Mouse (Mus musculus) bone marrow macrophage, adult 2 months (primary cell): ENCODE data around the gene Olfr322. TPM values are rescaled to one million over a fixed set of nuclear protein-coding genes. Genes with fewer than 3 reads are reported as not detected.
"Not testable (repeated sequence)": the region's sequence is repeated elsewhere in the genome, so short reads cannot be mapped to it uniquely, and the experiment has no call there.

Source experiments
- H3K27ac ChIP-seq: 2 replicates; pipeline ENCODE4 v1.5.1; 2012; ENCODE audit warnings: low read depth, low read length; ENCODE audit not compliant: insufficient read depth
- H3K4me1 ChIP-seq: 2 replicates; pipeline ENCODE4 v1.6.1; 2012; ENCODE audit warnings: low read length; ENCODE audit not compliant: control insufficient read depth, insufficient read depth
- H3K4me3 ChIP-seq: 2 replicates; pipeline ENCODE4 v1.5.1; 2012; ENCODE audit warnings: mild to moderate bottlenecking, low read length, moderate library complexity; ENCODE audit not compliant: insufficient read depth
- CTCF ChIP-seq: IDR thresholded peaks from 2 replicates; pipeline ENCODE4 v1.5.1; 2012; ENCODE audit warnings: low read depth, mild to moderate bottlenecking, low read length, moderate library complexity
- POLR2A ChIP-seq: IDR thresholded peaks from 2 replicates; pipeline ENCODE4 v1.6.1; 2012; ENCODE audit warnings: mild to moderate bottlenecking, low read depth, low read length, borderline replicate concordance
- polyA plus RNA-seq: library from polyadenylated mRNA; stranded (reverse); fragments of >200 nt; gene quantifications from 2 replicates; pipeline ENCODE4 v1.2.4, GENCODE M21; 2012; ENCODE audit not compliant: missing spikeins, insufficient read depth, insufficient read length

The Olfr322 gene
- polyA plus RNA-seq, 1 experiment, result not detected

GRCm38 (mm10) chr11:58709086-58709485 is 50.5 kb downstream of the Olfr322 start:
- Histone ChIP-seq H3K4me3 (no peak overlapping the region), H3K27ac (no peak overlapping the region), H3K4me1 (no peaks in the 10 kb centered on the region)
- TF ChIP-seq CTCF (no peak), POLR2A (no peak)

- H3K4me3 ChIP-seq, H3K4me1 ChIP-seq, H3K27ac ChIP-seq: not testable (repeated sequence)
Measured at GRCm38 (mm10) chr11:58717723-58718122, 59.1 kb downstream of the Olfr322 start.

Other genes starting within 250 kb of the Olfr322 start
- gene 1810065E05Rik, start 237.7 kb upstream of the Olfr322 start, polyA plus RNA-seq, result not detected in 2 replicates
- gene Gm12253, start 226.2 kb upstream of the Olfr322 start, polyA plus RNA-seq, result not detected in 2 replicates
- gene Lypd9, start 205.9 kb upstream of the Olfr322 start, polyA plus RNA-seq, result not detected in 2 replicates
- gene Olfr30, start 196.5 kb upstream of the Olfr322 start, polyA plus RNA-seq, result not detected in 2 replicates
- not detected in 2 replicates for gene Olfr332, start 166.2 kb upstream of the Olfr322 start, polyA plus RNA-seq
- not detected in 2 replicates for gene Olfr331, start 156.2 kb upstream of the Olfr322 start, polyA plus RNA-seq
- gene Olfr330, start 123.9 kb upstream of the Olfr322 start, polyA plus RNA-seq, result not detected in 2 replicates
- gene Olfr329-ps, start 112.4 kb upstream of the Olfr322 start, polyA plus RNA-seq, result not detected in 2 replicates
- gene Olfr328, start 103.1 kb upstream of the Olfr322 start, polyA plus RNA-seq, result not detected in 2 replicates
- not detected in 2 replicates for gene Olfr224, start 88.2 kb upstream of the Olfr322 start, polyA plus RNA-seq
- not detected in 2 replicates for gene Olfr325, start 81.1 kb upstream of the Olfr322 start, polyA plus RNA-seq
- not detected in 2 replicates for gene Olfr324, start 63.7 kb upstream of the Olfr322 start, polyA plus RNA-seq
- not detected in 2 replicates for gene 2210407C18Rik, start 42.7 kb upstream of the Olfr322 start, polyA plus RNA-seq
- gene Olfr323, start 28.3 kb upstream of the Olfr322 start, polyA plus RNA-seq, result not detected in 2 replicates
- not detected in 2 replicates for gene Trim58, start 18.3 kb upstream of the Olfr322 start, polyA plus RNA-seq
- gene Olfr320, start 22.3 kb downstream of the Olfr322 start, polyA plus RNA-seq, result not detected in 2 replicates
- gene Olfr319, start 40.4 kb downstream of the Olfr322 start, polyA plus RNA-seq, result not detected in 2 replicates
- gene Olfr318, start 65.2 kb downstream of the Olfr322 start, polyA plus RNA-seq, result not detected in 2 replicates
- not detected in 2 replicates for gene Olfr317, start 80.4 kb downstream of the Olfr322 start, polyA plus RNA-seq
- gene Olfr316, start 94.0 kb downstream of the Olfr322 start, polyA plus RNA-seq, result not detected in 2 replicates
- gene Olfr315, start 114.4 kb downstream of the Olfr322 start, polyA plus RNA-seq, result not detected in 2 replicates
- not detected in 2 replicates for gene Olfr314, start 124.2 kb downstream of the Olfr322 start, polyA plus RNA-seq
- gene Fam183b, start 143.2 kb downstream of the Olfr322 start, polyA plus RNA-seq, result not detected in 2 replicates
- not detected in 2 replicates for gene Olfr313, start 156.2 kb downstream of the Olfr322 start, polyA plus RNA-seq
- not detected in 2 replicates for gene Olfr312, start 170.5 kb downstream of the Olfr322 start, polyA plus RNA-seq
- gene Olfr311, start 180.5 kb downstream of the Olfr322 start, polyA plus RNA-seq, result not detected in 2 replicates
- gene Gm12258, start 188.4 kb downstream of the Olfr322 start, polyA plus RNA-seq, result 3.8 and 5.3 TPM in 2 replicates
- 3.6 and 4.5 TPM in 2 replicates for gene 2810021J22Rik, start 208.4 kb downstream of the Olfr322 start, polyA plus RNA-seq
- 3.3 and 4.0 TPM in 2 replicates for gene Zfp39, start 245.4 kb downstream of the Olfr322 start, polyA plus RNA-seq